Mouse (Mus musculus): Measurements from ENCODE around the gene Ilkap.

The Ilkap gene

GRCm38 (mm10) chr1:91413898-91414594, 15.4 kb upstream of the Ilkap start, which contains the start of gene Hes6:
Gene Hes6, minus strand, starts transcription at chr1:91414038.
- peak; percentile 81 to 89 for DNase-seq

GRCm38 (mm10) chr1:91413536-91413897, 14.9 kb upstream of the Ilkap start:
- DNase-seq, result no peak

GRCm38 (mm10) chr1:91413030-91413506, 14.5 kb upstream of the Ilkap start:
- DNase-seq, result peak; percentile 96 to 99

- DNase-seq, result peak in 1 of 2 experiments; percentile 65
These were observed 13.8 kb upstream of the Ilkap start for GRCm38 (mm10) chr1:91412286-91413029.

- DNase-seq, result no peak
These were observed 13.1 kb upstream of the Ilkap start for GRCm38 (mm10) chr1:91411631-91412285.

- DNase-seq, result no peak
These were observed 9.2 kb upstream of the Ilkap start for GRCm38 (mm10) chr1:91407819-91408218.

GRCm38 (mm10) chr1:91405406-91406169, 7.0 kb upstream of the Ilkap start:
- DNase-seq, result peak in 1 of 2 experiments; percentile 59

GRCm38 (mm10) chr1:91404976-91405375, 6.4 kb upstream of the Ilkap start:
- no peak for DNase-seq

- no peak for DNase-seq
These were observed 722 bp downstream of the Ilkap start for GRCm38 (mm10) chr1:91397927-91398259.

GRCm38 (mm10) chr1:91390369-91390768, 8.2 kb downstream of the Ilkap start:
- DNase-seq, result no peak

GRCm38 (mm10) chr1:91381091-91381471, 17.5 kb downstream of the Ilkap start:
- DNase-seq, result no peak

GRCm38 (mm10) chr1:91380453-91381090, 18.0 kb downstream of the Ilkap start:
- DNase-seq, result peak; percentile 55 to 77

GRCm38 (mm10) chr1:91373414-91373835, 25.2 kb downstream of the Ilkap start:
- no peak for DNase-seq

- DNase-seq, result no peak
These were observed 28.6 kb downstream of the Ilkap start for GRCm38 (mm10) chr1:91370055-91370454.

- no peak for DNase-seq
These were observed 29.2 kb downstream of the Ilkap start for GRCm38 (mm10) chr1:91369408-91369807.

- DNase-seq, result no peak
These were observed 31.3 kb downstream of the Ilkap start for GRCm38 (mm10) chr1:91367295-91367694.

- peak; percentile 82 to 86 for DNase-seq
These were observed 32.2 kb downstream of the Ilkap start, which contains the start of gene Erfe for GRCm38 (mm10) chr1:91366215-91367108. Gene Erfe, plus strand, starts transcription at chr1:91366430.

GRCm38 (mm10) chr1:91365816-91366214, 32.8 kb downstream of the Ilkap start:
- no peak for DNase-seq

- DNase-seq, result no peak
These were observed 33.6 kb downstream of the Ilkap start for GRCm38 (mm10) chr1:91364822-91365644.

GRCm38 (mm10) chr1:91362113-91362512, 36.5 kb downstream of the Ilkap start:
- DNase-seq, result no peak
